Mouse (Mus musculus) limb, embryonic 14.5 days (tissue): Measurements from ENCODE around the gene Pafah2. TPM values are rescaled to one million over a fixed set of nuclear protein-coding genes. Genes with fewer than 3 reads are reported as not detected.

ENCODE experiments used
- ATAC-seq: fragments of 200-750 bp; cut with Nextera tagmentation; 2 replicates; pipeline ENCODE4 v1.8.0; 2017; ENCODE audit warnings: low read depth, moderate number of reproducible peaks, moderate TSS enrichment; ENCODE audit not compliant: low FRiP score
- DNase-seq: peaks from one replicate; pipeline ENCODE4 v3.0.0-alpha.2; 2015; ENCODE audit warnings: low spot score
- H3K27ac ChIP-seq: fragments of 300-500 bp; sonication (generic); replicated peaks from 2 replicates; pipeline ENCODE4 v1.5.1; 2014; ENCODE audit warnings: low read depth, mild to moderate bottlenecking, low read length, moderate library complexity, mixed read lengths
- H3K27me3 ChIP-seq: fragments of 300-500 bp; sonication (generic); 2 replicates; pipeline ENCODE4 v1.6.1; 2014; ENCODE audit warnings: low read length, mixed read lengths; ENCODE audit not compliant: control insufficient read depth, insufficient read depth
- H3K36me3 ChIP-seq: fragments of 300-500 bp; sonication (generic); 2 replicates; pipeline ENCODE4 v1.6.1; 2014; ENCODE audit warnings: mild to moderate bottlenecking, low read length, moderate library complexity, mixed read lengths; ENCODE audit not compliant: control insufficient read depth, insufficient read depth
- H3K4me1 ChIP-seq: fragments of 300-500 bp; sonication (generic); 2 replicates; pipeline ENCODE4 v1.6.1; 2014; ENCODE audit warnings: antibody characterized with exemption, low read length, mixed read lengths; ENCODE audit not compliant: control insufficient read depth, insufficient read depth
- H3K4me2 ChIP-seq: fragments of 300-500 bp; sonication (generic); replicated peaks from 2 replicates; pipeline ENCODE4 v1.6.1; 2014; ENCODE audit warnings: low read depth, mild to moderate bottlenecking, low read length, moderate library complexity; ENCODE audit not compliant: severe bottlenecking
- H3K4me3 ChIP-seq: fragments of 300-500 bp; sonication (generic); replicated peaks from 2 replicates; pipeline ENCODE4 v1.5.1; 2014; ENCODE audit warnings: low read length
- H3K9ac ChIP-seq: fragments of 300-500 bp; sonication (generic); 2 replicates; pipeline ENCODE4 v1.6.1; 2014; ENCODE audit warnings: mild to moderate bottlenecking, low read depth, low read length, moderate library complexity; ENCODE audit not compliant: severe bottlenecking
- H3K9me3 ChIP-seq: fragments of 300-500 bp; sonication (generic); 2 replicates; pipeline ENCODE4 v1.6.1; 2016; ENCODE audit warnings: low read length; ENCODE audit not compliant: control insufficient read depth
- POLR2A ChIP-seq: fragments of 200-500 bp; IDR thresholded peaks from 2 replicates; pipeline ENCODE4 v1.8.0; 2012; ENCODE audit warnings: inconsistent platforms, mild to moderate bottlenecking, moderate library complexity, borderline replicate concordance; ENCODE audit not compliant: insufficient read depth, insufficient read length; ENCODE audit errors: extremely low read depth
- whole genome bisulfite sequencing: fragments of 180-500 bp; shearing (Covaris S2); extraction: QIAGEN DNeasy Blood & Tissue Kit; methylation state at CpG from one replicate; pipeline ENCODE4 v1.1.7; 2014; 5-methylcytosine and 5-hydroxymethylcytosine counted together
- polyA plus RNA-seq, 2 experiments: library from polyadenylated mRNA; depleted of rRNA in 1 of 2; stranded (reverse) in 1 of 2; unstranded in 1 of 2; fragments of >200 nt; fragmentation: Nextera tagmentation in 1 of 2; extraction: Ambion mirVana in 1 of 2; gene quantifications; 2 replicates each; pipeline versions ENCODE4 v1.2.1 to v1.2.3; 2012 to 2014

The Pafah2 gene
- polyA plus RNA-seq, 2 experiments, result 14.3 to 25.9 TPM

DNA sequence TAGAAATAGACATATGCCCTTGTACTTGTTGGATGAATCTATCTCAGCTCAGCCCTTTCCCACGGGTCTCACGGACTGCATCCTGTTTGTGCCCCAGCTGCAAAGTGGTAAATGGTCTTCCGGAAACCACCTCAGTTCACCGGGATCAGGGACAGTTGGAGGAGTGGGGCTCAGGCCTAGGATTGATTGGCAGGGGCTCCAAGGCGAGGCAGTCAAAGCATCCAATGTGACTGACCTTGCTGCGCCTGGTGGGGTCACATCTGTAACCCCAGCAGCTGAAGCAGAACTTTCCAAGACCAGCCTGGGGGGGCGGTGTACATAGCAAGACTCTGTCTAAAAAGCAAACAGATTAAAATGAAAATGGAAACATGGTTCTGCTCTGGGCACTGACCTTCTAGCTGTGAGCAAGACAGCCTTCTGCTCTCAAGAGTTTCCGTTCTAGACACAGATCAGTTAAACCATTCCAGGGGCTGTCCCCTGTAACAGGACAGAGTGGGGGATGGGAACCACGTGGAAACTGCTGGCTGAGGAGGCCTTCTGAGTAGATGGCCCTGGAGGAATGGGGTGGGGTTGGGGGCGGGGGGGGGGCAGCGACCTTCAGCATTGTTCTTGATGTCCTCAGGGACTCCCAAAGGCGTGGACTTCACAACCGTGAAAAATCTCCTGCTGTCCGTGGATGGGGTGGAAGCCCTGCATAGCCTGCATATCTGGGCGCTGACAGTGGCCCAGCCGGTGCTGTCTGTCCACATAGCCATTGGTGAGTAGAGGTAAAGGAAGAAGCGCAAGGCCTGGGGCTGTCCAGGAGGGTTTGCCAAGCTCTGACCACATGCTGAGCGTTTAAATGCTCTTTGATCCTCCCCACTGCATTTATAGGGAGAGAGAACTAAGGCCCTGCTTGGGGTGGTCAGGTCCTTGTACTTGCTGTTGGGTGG lies 44.5 kb upstream of the Pafah2 start:
- Histone ChIP-seq H3K4me2 (no peak overlapping the region), H3K27ac (no peak overlapping the region), H3K9me3 (no peaks in the 10 kb centered on the region), H3K36me3 (no peaks in the 10 kb centered on the region), H3K27me3 (no peaks in the 10 kb centered on the region), H3K9ac (no peak overlapping the region), H3K4me1 (peaks cover 13% of the 10 kb centered on the region; the same call in 1 of the 2 replicates), H3K4me3 (no peak overlapping the region)
- ATAC-seq, result no peak
- WGBS, result 48% methylated on average over 18 of the region's 18 CpGs
- no peak for TF ChIP-seq POLR2A
- DNase-seq, result no peak

DNA sequence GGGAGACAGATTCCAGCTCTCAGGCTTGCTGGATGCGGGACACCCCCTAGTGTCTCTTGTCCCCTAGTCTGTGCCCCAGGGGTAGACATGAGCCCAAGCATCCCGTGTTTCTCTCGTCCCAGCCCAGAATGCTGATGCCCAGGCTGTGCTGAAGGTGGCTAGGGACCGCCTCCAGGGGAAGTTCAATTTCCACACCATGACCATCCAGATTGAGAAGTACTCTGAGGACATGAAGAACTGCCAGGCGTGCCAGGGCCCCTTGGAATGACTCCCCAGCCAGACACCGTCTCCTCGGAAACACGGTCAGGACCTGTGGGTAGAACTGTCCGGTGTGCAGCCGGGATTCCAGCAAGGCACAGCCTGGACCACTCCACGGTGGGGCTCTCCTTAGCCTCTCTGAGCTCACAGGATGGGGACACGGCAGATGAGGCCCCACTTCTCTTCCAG lies 43.8 kb upstream of the Pafah2 start:
- H3K4me3 ChIP-seq, result no peak overlapping the region
- H3K27ac ChIP-seq, result no peak overlapping the region
- H3K4me2 ChIP-seq, result no peak overlapping the region
- DNase-seq (no peak), ATAC-seq (no peak)
- H3K9me3 ChIP-seq, result no peaks in the 10 kb centered on the region
- peaks cover 13% of the 10 kb centered on the region; the same call in 1 of the 2 replicates for H3K4me1 ChIP-seq
- no peaks in the 10 kb centered on the region for H3K36me3 ChIP-seq
- 70% methylated on average over 12 of the region's 12 CpGs for WGBS
- H3K9ac ChIP-seq, result no peak overlapping the region
- no peak for TF ChIP-seq POLR2A
- 0 out of 2 replicates have a peak, but pooled peaks cover 2% of the 10 kb centered on the region for H3K27me3 ChIP-seq

DNA sequence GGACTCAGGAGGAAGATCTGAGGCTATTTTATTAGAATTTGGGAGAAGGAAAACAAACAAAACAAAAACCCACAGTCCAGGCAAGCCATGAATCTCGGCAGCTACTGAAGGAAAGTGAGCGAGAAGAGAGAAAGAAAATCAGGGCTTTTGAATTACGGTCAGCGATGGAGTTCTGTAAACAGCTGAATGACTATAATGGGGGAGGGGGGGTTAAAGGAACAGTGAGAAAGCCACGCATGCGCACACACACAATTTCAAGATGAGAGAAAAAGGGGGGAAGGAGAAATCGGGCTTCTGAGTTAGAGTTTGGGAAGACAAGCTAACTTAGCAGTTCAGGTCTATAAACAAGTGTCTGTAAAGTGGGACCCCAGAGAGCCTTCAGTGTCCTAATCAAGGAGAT lies 43.2 kb upstream of the Pafah2 start:
- Histone ChIP-seq H3K27ac (no peak overlapping the region), H3K9me3 (no peaks in the 10 kb centered on the region), H3K4me3 (no peak overlapping the region), H3K36me3 (no peaks in the 10 kb centered on the region), H3K4me2 (no peak overlapping the region), H3K27me3 (0 out of 2 replicates have a peak, but pooled peaks cover 6% of the 10 kb centered on the region), H3K9ac (no peak overlapping the region), H3K4me1 (peaks cover 13% of the 10 kb centered on the region; the same call in 1 of the 2 replicates)
- no peak for ATAC-seq
- no peak for DNase-seq
- 72% methylated on average over 7 of the region's 7 CpGs for WGBS
- TF ChIP-seq POLR2A, result no peak

DNA sequence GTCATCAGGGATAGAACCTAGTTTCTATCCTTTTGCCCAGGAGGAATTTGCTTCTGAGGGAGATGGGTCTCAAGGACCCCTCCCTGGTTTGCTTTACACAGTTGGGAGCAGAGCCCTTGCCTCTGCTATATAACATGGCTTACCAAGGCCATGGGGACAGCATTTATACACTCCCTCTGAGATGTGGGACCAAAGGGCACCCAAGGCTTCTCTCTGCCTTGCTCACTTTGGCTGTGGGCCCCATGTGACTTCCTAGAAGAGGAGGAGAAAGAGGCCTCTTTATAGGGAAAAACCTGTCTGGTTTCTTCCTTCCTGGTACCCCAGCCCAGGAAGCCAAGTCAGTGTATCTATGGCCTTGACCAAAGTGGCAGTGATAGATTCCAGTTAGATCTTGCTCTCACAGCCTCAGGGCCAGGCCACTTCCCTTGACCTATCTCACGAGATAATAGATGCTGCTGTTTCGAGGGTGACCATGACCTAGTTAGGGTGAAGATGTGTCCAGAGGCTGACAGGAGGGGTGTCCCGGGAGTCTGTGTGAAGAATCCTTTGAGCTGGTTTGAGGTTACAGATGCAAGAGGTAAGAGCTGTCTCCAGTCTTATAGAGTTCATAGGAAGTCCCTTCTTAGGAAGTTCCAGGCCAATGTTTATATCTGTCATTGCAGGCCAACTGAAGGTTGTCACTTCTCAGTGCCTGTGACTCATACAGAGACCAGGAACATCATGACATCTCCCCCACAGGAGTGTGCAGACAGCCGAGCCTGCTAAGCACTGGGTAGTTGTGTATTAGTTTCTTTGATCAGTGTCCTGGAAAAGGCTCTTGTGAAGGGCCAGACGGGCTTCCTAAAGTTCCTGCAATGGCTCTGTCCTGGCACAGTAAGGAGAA lies 42.4 kb upstream of the Pafah2 start:
- Histone ChIP-seq H3K9ac (no peak overlapping the region), H3K4me2 (no peak overlapping the region), H3K9me3 (no peaks in the 10 kb centered on the region), H3K4me3 (no peak overlapping the region), H3K36me3 (no peaks in the 10 kb centered on the region), H3K27ac (no peak overlapping the region), H3K27me3 (0 out of 2 replicates have a peak, but pooled peaks cover 6% of the 10 kb centered on the region), H3K4me1 (peaks cover 13% of the 10 kb centered on the region; the same call in 1 of the 2 replicates)
- DNase-seq (no peak), ATAC-seq (no peak)
- TF ChIP-seq POLR2A, result no peak
- 64% methylated on average over 5 of the region's 5 CpGs for WGBS
